Mouse (Mus musculus) stomach, postnatal 0 days (tissue): Measurements from ENCODE around the gene Plcb3.

Experiments
- CTCF ChIP-seq: IDR thresholded peaks from 2 replicates; pipeline ENCODE4 v1.5.1; 2016; ENCODE audit warnings: antibody characterized with exemption, low read depth, mild to moderate bottlenecking, moderate library complexity
- EP300 ChIP-seq: optimal IDR thresholded peaks from 2 replicates; pipeline ENCODE3; 2016; ENCODE audit warnings: antibody characterized with exemption

GRCm38 (mm10) chr19:6919876-6920740 lies 56.2 kb downstream of the Plcb3 start:
- TF ChIP-seq CTCF, result no peak
- TF ChIP-seq EP300, result no peak
